Mouse (Mus musculus): ENCODE measurements around the gene Asb18. TPM values are rescaled to one million over a fixed set of nuclear protein-coding genes. Genes with fewer than 3 reads are reported as not detected.

Asb18 gene
- total and polyA plus RNA-seq, 3 experiments, result not detected

DNA sequence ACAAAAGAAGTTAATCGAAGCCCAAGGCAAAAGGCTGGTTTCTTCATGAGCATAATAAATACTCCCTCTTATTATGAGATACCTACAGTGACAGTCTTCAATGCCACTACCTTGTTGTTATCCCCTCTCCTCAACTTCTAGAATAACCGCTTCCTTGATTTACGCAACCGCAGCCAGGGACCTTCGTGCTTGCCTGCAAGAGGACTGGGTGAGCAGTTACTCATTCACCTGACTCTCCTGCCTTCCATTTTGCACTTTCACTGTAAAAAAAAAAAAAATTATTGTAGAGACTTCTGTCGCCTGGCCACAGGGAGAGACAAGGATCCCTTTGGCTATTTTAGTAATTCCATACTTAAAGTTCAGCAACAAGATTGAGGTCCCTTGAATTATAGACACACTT is 81.4 kb downstream of the Asb18 start:
- H3K9ac ChIP-seq (ENCODE audit: control insufficient read depth, low read depth, low read length, poor library complexity, severe bottlenecking), result no peak overlapping the region
- no peaks in the 10 kb centered on the region for H3K4me1 ChIP-seq (ENCODE audit: control insufficient read depth in 1 of 2, insufficient read depth in 2 of 2, low read length in 2 of 2)
- H3K79me2 ChIP-seq (ENCODE audit: control insufficient read depth, insufficient read depth, low read length, poor library complexity), result no peaks in the 10 kb centered on the region
- H3K36me3 ChIP-seq (ENCODE audit: control insufficient read depth in 1 of 2, insufficient read depth in 2 of 2, low read length in 2 of 2), result no peaks in the 10 kb centered on the region
- no peak for DNase-seq (ENCODE audit: low read depth, low spot score)
- TF ChIP-seq MAZ (IDR thresholded peaks at IDR 0.05; ENCODE audit: low read depth, low read length) (no peak), GATA1 (IDR thresholded peaks at IDR 0.05; ENCODE audit: low read depth, low read length) (no peak), MYC (IDR thresholded peaks at IDR 0.05; ENCODE audit: low read depth, low read length) (no peak), ZKSCAN1 (IDR thresholded peaks at IDR 0.05; ENCODE audit: low read depth, low read length) (no peak), JUND (IDR thresholded peaks at IDR 0.05; ENCODE audit: low read depth, low read length) (no peak), MAFK (IDR thresholded peaks at IDR 0.05; ENCODE audit: borderline replicate concordance, low read depth, low read length) (no peak), HCFC1 (IDR thresholded peaks at IDR 0.05; ENCODE audit: low read depth, low read length) (no peak), BHLHE40 (IDR thresholded peaks at IDR 0.05; ENCODE audit: borderline replicate concordance, low read depth, low read length) (no peak), EP300 (IDR thresholded peaks at IDR 0.05; ENCODE audit: low read depth in 1 of 2, low read length in 2 of 2) (no peak), POLR2AphosphoS5 (IDR thresholded peaks at IDR 0.05; ENCODE audit: borderline replicate concordance, low read depth, low read length) (no peak), TAL1 (IDR thresholded peaks at IDR 0.05; ENCODE audit: low read length) (no peak), RAD21 (IDR thresholded peaks at IDR 0.05; ENCODE audit: low read depth, low read length) (no peak), MYB (IDR thresholded peaks at IDR 0.05; ENCODE audit: low read depth, low read length) (no peak), ZMIZ1 (IDR thresholded peaks at IDR 0.05; ENCODE audit: low read depth, low read length) (no peak), UBTF (IDR thresholded peaks at IDR 0.05; ENCODE audit: borderline replicate concordance, insufficient read depth, low read depth, low read length) (no peak), TCF12 (IDR thresholded peaks at IDR 0.05; ENCODE audit: low read depth, low read length) (no peak)
- H3K27me3 ChIP-seq (ENCODE audit: control insufficient read depth in 1 of 2, insufficient read depth in 2 of 2, low read length in 2 of 2), result no peaks in the 10 kb centered on the region
- H3K4me3 ChIP-seq (ENCODE audit: control insufficient read depth in 1 of 2, insufficient read depth in 1 of 2, low read depth in 2 of 2, low read length in 2 of 2), result no peak overlapping the region
- no peak overlapping the region for H3K27ac ChIP-seq (ENCODE audit: control insufficient read depth, low read depth, low read length)
- no peaks in the 10 kb centered on the region for H3K9me3 ChIP-seq (replicated peaks; ENCODE audit: insufficient read depth, low read length)

DNA sequence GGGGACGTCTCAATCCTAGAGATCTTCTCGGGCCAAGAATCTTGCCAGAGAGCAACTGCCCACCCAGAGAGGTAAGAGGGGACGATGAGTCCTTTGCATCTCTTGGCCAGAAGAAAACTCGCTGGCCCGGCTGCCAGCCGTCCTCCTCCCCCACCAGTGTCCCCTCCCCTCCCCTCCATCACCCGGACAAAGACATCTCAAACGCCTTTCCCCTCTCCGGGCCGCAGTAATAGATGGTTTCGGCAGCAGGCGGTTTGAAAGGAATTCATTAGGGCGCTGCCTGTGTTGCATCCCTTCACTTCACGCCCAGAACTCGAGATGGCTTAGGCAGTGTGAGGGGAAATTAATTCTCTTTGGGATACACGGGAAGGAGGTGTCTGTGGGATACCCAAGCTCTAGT is 81.8 kb downstream of the Asb18 start:
- H3K79me2 ChIP-seq (ENCODE audit: control insufficient read depth, insufficient read depth, low read length, poor library complexity), result no peaks in the 10 kb centered on the region
- H3K27me3 ChIP-seq (ENCODE audit: control insufficient read depth in 1 of 2, insufficient read depth in 2 of 2, low read length in 2 of 2), result no peaks in the 10 kb centered on the region
- TF ChIP-seq UBTF (IDR thresholded peaks at IDR 0.05; ENCODE audit: borderline replicate concordance, insufficient read depth, low read depth, low read length) (no peak), CTCF (IDR thresholded peaks at IDR 0.05 in 2 of 3, conservative IDR thresholded peaks at IDR 0.05 in 1 of 3; ENCODE audit: control insufficient read depth in 1 of 3, insufficient read depth in 1 of 3, low read depth in 2 of 3, low read length in 3 of 3, poor library complexity in 1 of 3, severe bottlenecking in 1 of 3) (no peak), EP300 (IDR thresholded peaks at IDR 0.05; ENCODE audit: low read depth in 1 of 2, low read length in 2 of 2) (no peak), RAD21 (IDR thresholded peaks at IDR 0.05; ENCODE audit: low read depth, low read length) (no peak), MAZ (IDR thresholded peaks at IDR 0.05; ENCODE audit: low read depth, low read length) (no peak), USF2 (IDR thresholded peaks at IDR 0.05; ENCODE audit: borderline replicate concordance in 1 of 2, insufficient read depth in 1 of 2, low read depth in 1 of 2, low read length in 2 of 2) (no peak), ZMIZ1 (IDR thresholded peaks at IDR 0.05; ENCODE audit: low read depth, low read length) (no peak), GATA1 (IDR thresholded peaks at IDR 0.05; ENCODE audit: low read depth, low read length) (no peak), HCFC1 (IDR thresholded peaks at IDR 0.05; ENCODE audit: low read depth, low read length) (no peak), SIN3A (IDR thresholded peaks at IDR 0.05; ENCODE audit: low read length) (no peak)
- H3K9ac ChIP-seq (ENCODE audit: control insufficient read depth, low read depth, low read length, poor library complexity, severe bottlenecking), result no peak overlapping the region
- H3K4me3 ChIP-seq (ENCODE audit: control insufficient read depth in 1 of 2, insufficient read depth in 1 of 2, low read depth in 2 of 2, low read length in 2 of 2), result no peak overlapping the region
- no peak overlapping the region for H3K27ac ChIP-seq (ENCODE audit: control insufficient read depth, low read depth, low read length)
- H3K36me3 ChIP-seq (ENCODE audit: control insufficient read depth in 1 of 2, insufficient read depth in 2 of 2, low read length in 2 of 2), result no peaks in the 10 kb centered on the region
- no peak for DNase-seq (ENCODE audit: low read depth, low spot score)
- no peaks in the 10 kb centered on the region for H3K9me3 ChIP-seq (replicated peaks; ENCODE audit: insufficient read depth, low read length)
- no peaks in the 10 kb centered on the region for H3K4me1 ChIP-seq (ENCODE audit: control insufficient read depth in 1 of 2, insufficient read depth in 2 of 2, low read length in 2 of 2)
